ENCODE assay signal across 10 mouse cellular contexts in the genomic region with DNA sequence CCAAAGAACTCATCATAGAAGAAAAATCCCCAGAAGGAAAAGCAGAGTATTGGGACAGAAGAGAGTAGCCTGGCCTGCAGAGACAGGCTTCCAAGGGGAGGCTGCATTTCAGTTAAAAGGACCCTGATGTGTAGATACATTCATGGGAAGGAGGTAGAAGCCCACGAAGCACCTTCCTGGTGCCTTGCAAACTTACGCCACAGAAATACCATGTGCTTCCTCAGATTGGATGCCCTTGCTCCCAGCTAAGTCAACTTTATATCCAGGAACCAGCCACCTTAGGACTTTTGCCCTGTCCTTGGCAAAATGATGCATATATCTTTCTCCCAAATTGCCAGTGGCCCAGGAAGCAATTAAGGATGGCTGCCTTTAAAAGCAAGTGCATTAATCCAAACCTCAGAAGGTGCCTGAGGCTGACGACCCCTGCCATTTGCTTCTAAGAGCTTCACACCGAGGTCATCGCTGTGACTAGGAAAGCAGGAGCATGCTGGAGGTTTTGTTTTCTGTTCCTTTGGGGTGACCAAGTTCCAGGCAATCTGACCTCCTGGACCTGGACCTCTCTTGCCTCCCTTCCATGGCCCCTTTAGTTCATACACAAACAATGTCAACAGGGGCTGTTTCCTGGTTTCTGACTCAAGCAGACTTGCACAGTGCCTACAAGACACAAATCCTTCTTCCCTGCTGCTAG. TPM values are rescaled to one million over a fixed set of nuclear protein-coding genes. Genes with fewer than 3 reads are reported as not detected.
A peak's percentile ranks its signal among the peaks of the same experiment; 100 is the strongest.
DNase-seq lines count a peak whose midpoint lies in the region; ATAC-seq and TF ChIP-seq lines count a peak whose summit lies in the region.
"Had no signal": no experiment of that assay in that cellular context is flagged by ENCODE, and none has a peak within 500 bp of the region (broad histone marks: within the 10 kb centered on the region; RNA-seq: fewer than 3 reads in every experiment).

No protein-coding gene starts in this region.

- H3K4me3 ChIP-seq in heart, embryonic 10.5 days = no peak overlapping the region
- H3K4me3 ChIP-seq in liver, embryonic 12.5 days = no peak overlapping the region
- no peak overlapping the region for H3K4me3 ChIP-seq in liver, embryonic 11.5 days (ENCODE audit: low read depth, low read length)
- no peak overlapping the region for H3K4me3 ChIP-seq in heart, postnatal 0 days (ENCODE audit: low read depth, low read length)
- H3K4me3 ChIP-seq in liver, postnatal 0 days (ENCODE audit: low read depth, low read length) = no peak overlapping the region

- H3K27ac ChIP-seq in heart, embryonic 10.5 days = peak overlapping the region; percentile 67
- H3K27ac ChIP-seq in liver, embryonic 12.5 days = peak overlapping the region; percentile 72
- no peak overlapping the region for H3K27ac ChIP-seq in liver, embryonic 11.5 days (ENCODE audit: low read depth, low read length)
- H3K27ac ChIP-seq in heart, postnatal 0 days (ENCODE audit: low read depth) = peak overlapping the region; percentile 86
- peak overlapping the region; percentile 51; the same call in 1 of the 2 replicates for H3K27ac ChIP-seq in liver, postnatal 0 days (ENCODE audit: low read depth)

- no peak for DNase-seq in heart, embryonic 10.5 days (ENCODE audit: low spot score)
- DNase-seq in heart, postnatal 36 days = no peak
- no peak for DNase-seq in liver, embryonic 11.5 days (ENCODE audit: low spot score)
- no peak for DNase-seq in heart, postnatal 0 days (ENCODE audit: low spot score)
- no peak for DNase-seq in liver, postnatal 0 days
- DNase-seq in frontal cortex, postnatal 10 days (ENCODE audit: low spot score in 2 of 2) = no peak
- DNase-seq in urinary bladder, adult 18-20 months (ENCODE audit: low spot score in 2 of 2) = no peak
- DNase-seq: embryo, embryonic 11 days; gastrocnemius, postnatal 36 days had no signal

- TF ChIP-seq CTCF in heart, postnatal 0 days (IDR thresholded peaks at IDR 0.05; ENCODE audit: low read depth) = no peak
- TF ChIP-seq CTCF in liver, postnatal 0 days (IDR thresholded peaks at IDR 0.05; ENCODE audit: low read depth) = no peak

- H3K9ac ChIP-seq in liver, embryonic 12.5 days = no peak overlapping the region
- H3K9ac ChIP-seq in liver, embryonic 11.5 days (ENCODE audit: low read depth, low read length) = no peak overlapping the region
- no peak overlapping the region for H3K9ac ChIP-seq in heart, postnatal 0 days (replicated peaks; ENCODE audit: low read depth, low read length)
- H3K9ac ChIP-seq in liver, postnatal 0 days (replicated peaks) = no peak overlapping the region

- WGBS in heart, embryonic 10.5 days = 51% methylated on average over 5 of the region's 5 CpGs
- WGBS in liver, embryonic 12.5 days (ENCODE audit: insufficient replicate concordance) = 66% methylated on average over 5 of the region's 5 CpGs
- WGBS in liver, embryonic 11.5 days = 66% methylated on average over 5 of the region's 5 CpGs
- WGBS in heart, postnatal 0 days = 58% methylated on average over 5 of the region's 5 CpGs
- 62% methylated on average over 5 of the region's 5 CpGs for WGBS in liver, postnatal 0 days (ENCODE audit: insufficient replicate concordance)

- no peaks in the 10 kb centered on the region for H3K27me3 ChIP-seq in heart, embryonic 10.5 days (ENCODE audit: insufficient read depth, poor library complexity, severe bottlenecking)
- no peaks in the 10 kb centered on the region for H3K27me3 ChIP-seq in liver, embryonic 12.5 days (replicated peaks)
- H3K27me3 ChIP-seq in liver, embryonic 11.5 days (replicated peaks; ENCODE audit: control insufficient read depth, insufficient read depth, low read length) = no peaks in the 10 kb centered on the region
- no peaks in the 10 kb centered on the region for H3K27me3 ChIP-seq in heart, postnatal 0 days (ENCODE audit: control insufficient read depth, insufficient read depth, low read length)
- H3K27me3 ChIP-seq in liver, postnatal 0 days (ENCODE audit: insufficient read depth, low read length) = no peaks in the 10 kb centered on the region

- no peak for TF ChIP-seq EP300 in heart, postnatal 0 days (IDR thresholded peaks at IDR 0.05; ENCODE audit: low read depth)
- TF ChIP-seq EP300 in liver, postnatal 0 days (IDR thresholded peaks at IDR 0.05; ENCODE audit: low read depth) = no peak

- no peaks in the 10 kb centered on the region for H3K9me3 ChIP-seq in heart, embryonic 10.5 days
- H3K9me3 ChIP-seq in liver, embryonic 12.5 days (replicated peaks) = no peaks in the 10 kb centered on the region
- no peaks in the 10 kb centered on the region for H3K9me3 ChIP-seq in liver, embryonic 11.5 days (ENCODE audit: control insufficient read depth, low read length)
- H3K9me3 ChIP-seq in heart, postnatal 0 days (replicated peaks; ENCODE audit: control insufficient read depth, low read length) = no peaks in the 10 kb centered on the region
- no peaks in the 10 kb centered on the region for H3K9me3 ChIP-seq in liver, postnatal 0 days (ENCODE audit: low read length)

- intact Hi-C loops in heart, postnatal 36 days (cut with DNase I) = no loop called here

- ATAC-seq in liver, embryonic 12.5 days = no peak
- no peak for ATAC-seq in liver, embryonic 11.5 days (replicated peaks; ENCODE audit: low FRiP score)
- ATAC-seq in heart, postnatal 0 days (ENCODE audit: insufficient read depth, low read depth) = no peak
- no peak for ATAC-seq in liver, postnatal 0 days

- peaks cover 3% of the 10 kb centered on the region; the same call in 1 of the 2 replicates for H3K36me3 ChIP-seq in heart, embryonic 10.5 days
- H3K36me3 ChIP-seq in liver, embryonic 12.5 days = no peaks in the 10 kb centered on the region
- H3K36me3 ChIP-seq in liver, embryonic 11.5 days (ENCODE audit: control insufficient read depth, insufficient read depth, low read length) = no peaks in the 10 kb centered on the region
- H3K36me3 ChIP-seq in heart, postnatal 0 days (replicated peaks; ENCODE audit: control insufficient read depth, insufficient read depth, low read length) = peaks cover 17% of the 10 kb centered on the region
- no peaks in the 10 kb centered on the region for H3K36me3 ChIP-seq in liver, postnatal 0 days (replicated peaks; ENCODE audit: insufficient read depth, low read length)

- H3K4me2 ChIP-seq in liver, embryonic 12.5 days = no peak overlapping the region
- no peak overlapping the region for H3K4me2 ChIP-seq in liver, embryonic 11.5 days
- peak overlapping the region; percentile 17; the same call in 1 of the 2 replicates for H3K4me2 ChIP-seq in heart, postnatal 0 days (ENCODE audit: low read depth, low read length)
- no peak overlapping the region for H3K4me2 ChIP-seq in liver, postnatal 0 days (ENCODE audit: low read depth, low read length)

- H3K4me1 ChIP-seq in heart, embryonic 10.5 days = peaks cover 48% of the 10 kb centered on the region
- H3K4me1 ChIP-seq in liver, embryonic 12.5 days = peaks cover 76% of the 10 kb centered on the region
- peaks cover 41% of the 10 kb centered on the region for H3K4me1 ChIP-seq in liver, embryonic 11.5 days (replicated peaks; ENCODE audit: control insufficient read depth, insufficient read depth, low read length)
- H3K4me1 ChIP-seq in heart, postnatal 0 days (ENCODE audit: control insufficient read depth, insufficient read depth) = peaks cover 62% of the 10 kb centered on the region
- H3K4me1 ChIP-seq in liver, postnatal 0 days (ENCODE audit: insufficient read depth) = peaks cover 12% of the 10 kb centered on the region

RNA-seq across cellular contexts. Expression of a gene that starts 31.0 kb away (rescaled TPM):
- 44.7 and 47.2 TPM in 2 replicates for polyA plus RNA-seq in heart, embryonic 10.5 days (2016; fragmentation: Nextera tagmentation; extraction: Ambion mirVana)
- total RNA-seq in heart, postnatal 36 days (2021) = 100 to 1,000 TPM; 165 to 209 TPM
- 16.3 and 17.0 TPM in 2 replicates for polyA plus RNA-seq in liver, embryonic 12.5 days (2016; fragmentation: Nextera tagmentation; extraction: Ambion mirVana)
- 32.3 and 33.2 TPM in 2 replicates for polyA plus RNA-seq in liver, embryonic 11.5 days (2014; fragmentation: Nextera tagmentation; extraction: Ambion mirVana)
- total RNA-seq in heart, postnatal 0 days (2014; rRNA removed; ENCODE audit: low replicate concordance) = 164 and 257 TPM in 2 replicates
- polyA plus RNA-seq in heart, postnatal 0 days (2015; fragmentation: Nextera tagmentation; extraction: Ambion mirVana) = 57.0 and 66.0 TPM in 2 replicates
- polyA plus RNA-seq in liver, postnatal 0 days (2015; fragmentation: Nextera tagmentation; extraction: Ambion mirVana) = 6.4 and 7.9 TPM in 2 replicates
